Mouse (Mus musculus) spleen, adult 2 months (tissue): ENCODE data around the gene Ankar.

Experiments
- CTCF ChIP-seq: fragments of 200-500 bp; IDR thresholded peaks from 2 replicates; pipeline ENCODE4 v1.5.1; 2011; ENCODE audit warnings: mild to moderate bottlenecking, inconsistent platforms; ENCODE audit not compliant: insufficient read depth, insufficient read length, insufficient replicate concordance; ENCODE audit errors: extremely low read depth
- POLR2A ChIP-seq: fragments of 200-500 bp; IDR thresholded peaks from 2 replicates; pipeline ENCODE4 v1.6.1; 2011; ENCODE audit warnings: low read depth, low read length, inconsistent platforms

GRCm38 (mm10) chr1:72715593-72716361 lies 15.4 kb upstream of the Ankar start:
- TF ChIP-seq POLR2A (no peak), CTCF (no peak)
